Mouse (Mus musculus): ENCODE results near the gene Tbxa2r.

Gene Tbxa2r

GRCm38 (mm10) chr10:81321436-81321835, 7.1 kb upstream of the Tbxa2r start:
- DNase-seq, result no peak

DNA sequence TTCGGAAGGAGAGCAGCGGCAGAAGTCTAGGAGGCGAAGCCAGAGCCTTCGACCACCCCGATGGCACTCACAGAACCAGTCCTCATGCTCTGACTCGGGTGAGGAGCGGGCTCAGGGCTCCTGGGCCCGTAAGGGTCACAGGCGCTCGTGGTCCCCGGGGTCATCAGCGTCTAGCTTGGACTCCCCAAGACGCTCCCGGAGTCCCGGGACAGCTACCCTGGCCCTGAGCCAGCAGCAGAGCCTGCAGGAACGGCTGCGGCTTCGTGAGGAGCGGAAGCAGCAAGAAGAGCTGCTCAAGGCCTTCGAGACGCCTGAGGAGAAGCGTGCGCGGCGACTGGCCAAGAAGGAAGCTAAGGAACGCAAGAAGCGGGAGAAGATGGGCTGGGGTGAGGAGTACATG, 6.1 kb upstream of the Tbxa2r start:
- DNase-seq, result no peak

GRCm38 (mm10) chr10:81323141-81323775, 5.3 kb upstream of the Tbxa2r start:
- no peak for DNase-seq

DNA sequence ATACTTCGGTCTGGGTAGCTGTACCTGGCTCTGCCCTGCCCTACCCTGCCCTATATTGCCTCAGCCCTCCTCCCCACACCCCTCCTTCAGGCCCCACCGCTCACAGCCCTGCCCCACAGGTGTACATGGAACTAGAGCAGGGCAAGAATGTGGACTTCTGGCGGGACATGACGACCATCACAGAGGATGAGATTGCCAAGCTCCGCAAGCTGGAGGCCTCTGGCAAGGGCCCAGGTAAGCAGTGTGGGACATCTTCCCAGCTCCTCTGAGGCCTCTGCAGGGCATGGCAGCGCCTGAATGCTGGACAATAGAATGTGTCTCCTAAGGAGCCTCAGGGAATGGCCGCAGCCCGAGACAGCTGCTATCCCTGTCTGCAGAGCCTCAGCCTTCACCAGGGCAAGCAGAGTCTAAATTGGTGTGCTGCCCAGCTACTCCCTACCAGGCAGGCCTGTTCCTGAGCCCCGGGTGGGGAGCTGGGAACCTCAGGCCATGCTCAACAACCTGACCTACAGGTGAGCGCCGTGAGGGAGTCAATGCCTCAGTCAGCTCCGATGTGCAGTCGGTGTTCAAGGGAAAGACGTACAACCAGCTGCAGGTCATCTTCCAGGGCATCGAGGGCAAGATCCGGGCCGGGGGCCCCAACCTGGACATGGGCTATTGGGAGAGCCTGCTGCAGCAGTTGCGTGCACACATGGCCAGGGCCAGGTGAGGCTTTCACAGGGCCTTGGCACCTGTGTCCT, 4.6 kb upstream of the Tbxa2r start:
- no peak for DNase-seq

- DNase-seq, result no peak
These were observed 3.4 kb upstream of the Tbxa2r start for GRCm38 (mm10) chr10:81325176-81325575.

DNA sequence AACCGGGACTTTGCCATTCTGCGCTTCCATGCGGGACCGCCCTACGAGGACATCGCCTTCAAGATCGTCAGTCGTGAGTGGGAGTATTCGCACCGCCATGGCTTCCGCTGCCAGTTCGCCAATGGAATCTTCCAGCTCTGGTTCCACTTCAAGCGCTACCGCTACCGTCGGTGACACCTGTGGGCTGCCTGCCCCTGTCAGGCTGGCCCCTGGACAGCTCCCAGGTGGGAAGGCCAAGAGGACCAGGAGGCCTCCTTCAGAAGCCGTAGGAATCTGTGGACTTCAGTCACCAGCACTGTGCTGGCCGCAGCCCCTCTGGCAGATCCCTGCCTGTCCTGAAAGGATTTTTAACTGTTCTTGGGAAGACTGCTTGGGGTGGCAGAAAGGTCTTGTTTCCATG, 2.8 kb upstream of the Tbxa2r start:
- no peak for DNase-seq

DNA sequence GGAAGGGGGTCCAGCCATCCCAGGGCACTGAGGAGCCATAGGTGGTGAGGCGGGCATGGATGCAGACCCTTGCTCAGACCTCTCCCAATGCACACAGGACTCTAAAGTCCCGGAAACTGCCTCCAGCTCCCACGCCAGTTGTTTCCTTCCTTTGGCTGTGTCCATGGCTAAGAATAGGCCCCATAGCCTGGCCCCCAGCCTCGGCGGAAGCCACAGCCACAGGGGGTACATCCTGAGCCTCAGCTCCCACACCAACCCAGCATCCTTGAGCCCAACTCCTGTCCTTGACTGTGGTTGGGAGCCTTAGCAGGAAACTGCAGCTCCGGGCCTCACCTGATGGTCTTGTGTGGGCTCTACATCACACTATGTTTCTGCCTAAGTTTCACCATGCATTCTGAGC, 1.7 kb upstream of the Tbxa2r start:
- no peak for DNase-seq

- no peak for DNase-seq
These were observed 572 bp upstream of the Tbxa2r start for GRCm38 (mm10) chr10:81327959-81328358.

GRCm38 (mm10) chr10:81329194-81329975, 854 bp downstream of the Tbxa2r start:
- DNase-seq, result peak; percentile 53

GRCm38 (mm10) chr10:81330007-81330406, 1.5 kb downstream of the Tbxa2r start:
- DNase-seq, result no peak

- DNase-seq, result no peak
These were observed 3.7 kb downstream of the Tbxa2r start for GRCm38 (mm10) chr10:81332277-81332676.

DNA sequence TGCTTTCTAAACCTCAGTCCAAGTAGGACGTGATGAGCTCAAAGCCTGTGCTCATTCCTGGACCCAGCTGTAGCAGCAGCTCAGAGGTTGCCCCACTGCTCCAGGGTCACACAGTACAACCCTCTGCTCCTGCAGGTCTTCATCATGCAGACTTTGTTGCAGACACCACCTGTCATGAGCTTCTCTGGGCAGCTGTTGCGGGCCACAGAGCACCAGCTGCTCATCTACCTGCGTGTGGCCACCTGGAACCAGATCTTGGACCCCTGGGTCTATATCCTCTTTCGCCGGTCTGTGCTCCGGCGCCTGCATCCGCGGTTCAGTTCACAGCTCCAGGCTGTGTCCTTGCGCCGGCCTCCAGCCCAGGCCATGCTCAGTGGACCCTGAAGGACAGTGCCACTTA, 5.8 kb downstream of the Tbxa2r start:
- no peak for DNase-seq

- DNase-seq, result peak; percentile 38
These were observed 7.1 kb downstream of the Tbxa2r start for GRCm38 (mm10) chr10:81335393-81336340.

GRCm38 (mm10) chr10:81336558-81336957, 8.0 kb downstream of the Tbxa2r start:
- no peak for DNase-seq

DNA sequence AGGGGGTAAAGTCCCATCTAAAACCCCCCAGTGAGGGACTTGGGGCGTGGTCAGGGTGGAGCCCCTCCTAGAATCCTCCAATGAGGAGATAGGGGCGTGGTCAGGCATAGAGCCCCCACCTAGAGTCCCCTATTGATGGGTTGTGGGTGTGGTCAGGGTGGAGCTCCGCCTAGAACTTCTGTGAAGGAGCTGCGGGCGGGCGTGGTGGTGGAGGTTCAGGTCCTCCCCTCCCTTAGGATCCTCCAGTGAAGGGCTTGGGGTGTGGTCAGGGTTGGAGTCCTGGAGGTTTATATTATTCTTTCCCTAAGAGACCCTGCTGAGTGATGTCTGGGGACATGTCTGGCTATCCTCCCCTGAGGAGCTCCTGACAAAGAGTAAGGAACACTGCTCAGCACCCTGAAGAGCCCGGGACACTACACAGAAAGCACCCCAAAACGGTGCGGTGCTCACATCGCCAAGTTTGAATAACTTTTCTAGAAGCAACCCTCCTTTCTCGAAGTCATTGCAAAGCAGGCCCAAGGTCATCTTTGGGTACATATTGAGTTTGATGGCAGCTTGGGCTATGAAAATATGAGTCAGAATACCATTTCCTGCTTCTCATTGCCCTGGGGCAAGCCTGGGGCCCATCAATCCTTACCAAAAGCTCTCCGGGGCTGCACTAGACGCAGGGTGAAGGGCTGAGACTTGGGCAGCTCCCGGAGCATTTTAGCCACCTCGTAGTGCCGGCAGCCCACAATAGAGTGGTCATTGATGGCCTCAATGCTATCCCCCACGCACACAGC, 12.2 kb downstream of the Tbxa2r start:
- DNase-seq, result peak; percentile 76

DNA sequence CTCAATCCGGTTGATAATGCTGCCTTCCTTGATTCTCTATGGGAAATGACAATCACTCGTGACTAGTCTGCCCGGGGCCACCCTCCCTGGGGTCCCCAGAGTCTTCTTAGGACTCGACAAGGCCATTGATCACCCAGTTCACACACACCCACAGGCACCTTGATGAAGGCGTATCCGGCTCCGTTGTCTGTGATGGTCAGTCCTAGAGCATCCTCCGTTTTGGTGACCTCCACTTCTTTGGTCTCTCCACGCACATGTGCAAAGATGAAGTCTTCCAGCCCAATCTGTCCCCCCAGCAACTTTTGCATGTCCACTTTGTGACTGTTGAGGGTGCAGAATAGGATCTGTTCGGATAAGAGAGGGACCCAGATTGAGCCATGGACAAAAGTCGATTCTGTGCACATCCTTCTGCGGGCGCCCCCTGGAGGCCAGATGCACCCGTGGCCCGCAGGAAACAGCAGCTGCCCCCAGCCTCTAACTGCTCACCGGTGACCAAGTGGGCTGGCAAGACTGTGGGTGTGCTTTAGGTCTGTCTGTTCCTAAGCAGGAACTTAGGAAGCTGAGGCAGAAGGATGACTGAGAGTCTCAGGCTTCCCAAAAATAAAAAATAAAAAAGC, 12.9 kb downstream of the Tbxa2r start:
- DNase-seq, result peak; percentile 75

GRCm38 (mm10) chr10:81342686-81343505, 14.4 kb downstream of the Tbxa2r start, which contains the start of gene Gipc3:
Gene Gipc3, minus strand, starts transcription at chr10:81343266.
- DNase-seq, result no peak

- DNase-seq, result no peak
These were observed 16.1 kb downstream of the Tbxa2r start for GRCm38 (mm10) chr10:81344421-81345161.

- no peak for DNase-seq
These were observed 16.6 kb downstream of the Tbxa2r start for GRCm38 (mm10) chr10:81345162-81345534.

Measured in liver (tissue).